Mouse (Mus musculus) lung, adult 2 months (tissue): Measurements from ENCODE around the gene Gosr2. TPM values are rescaled to one million over a fixed set of nuclear protein-coding genes. Genes with fewer than 3 reads are reported as not detected.
"Not testable (repeated sequence)": the region's sequence is repeated elsewhere in the genome, so short reads cannot be mapped to it uniquely, and the experiment has no call there.

Experiments
- DNase-seq: peaks from one replicate; pipeline ENCODE4 v3.0.0; 2022
- H3K4me1 ChIP-seq: fragments of 200-500 bp; 2 replicates; pipeline ENCODE4 v1.6.1; 2011; ENCODE audit warnings: low read length; ENCODE audit not compliant: control insufficient read depth, insufficient read depth
- H3K4me3 ChIP-seq: fragments of 200-500 bp; replicated peaks from 2 replicates; pipeline ENCODE3; 2011; ENCODE audit warnings: low read depth, mild to moderate bottlenecking, control low read depth, low read length; ENCODE audit errors: extremely low read depth
- CTCF ChIP-seq: fragments of 200-500 bp; IDR thresholded peaks from 2 replicates; pipeline ENCODE4 v1.5.1; 2011; ENCODE audit warnings: mild to moderate bottlenecking, low read length, control low read depth; ENCODE audit not compliant: insufficient read depth
- POLR2A ChIP-seq: fragments of 200-500 bp; IDR thresholded peaks from 2 replicates; pipeline ENCODE4 v1.6.1; 2011; ENCODE audit warnings: low read depth, mild to moderate bottlenecking, control low read depth, low read length, borderline replicate concordance; ENCODE audit errors: extremely low read depth
- WGBS: fragments of 180-500 bp; shearing (Covaris S2); methylation state at CpG from one replicate; pipeline ENCODE4 v1.1.7; 2018; 5-methylcytosine and 5-hydroxymethylcytosine counted together
- polyA plus RNA-seq: library from polyadenylated mRNA; depleted of rRNA; stranded (reverse); fragments of >200 nt; gene quantifications from 2 replicates; pipeline ENCODE4 v1.2.3, GENCODE M21; 2012

The Gosr2 gene
- polyA plus RNA-seq, 1 experiment, result 78.2 TPM

DNA sequence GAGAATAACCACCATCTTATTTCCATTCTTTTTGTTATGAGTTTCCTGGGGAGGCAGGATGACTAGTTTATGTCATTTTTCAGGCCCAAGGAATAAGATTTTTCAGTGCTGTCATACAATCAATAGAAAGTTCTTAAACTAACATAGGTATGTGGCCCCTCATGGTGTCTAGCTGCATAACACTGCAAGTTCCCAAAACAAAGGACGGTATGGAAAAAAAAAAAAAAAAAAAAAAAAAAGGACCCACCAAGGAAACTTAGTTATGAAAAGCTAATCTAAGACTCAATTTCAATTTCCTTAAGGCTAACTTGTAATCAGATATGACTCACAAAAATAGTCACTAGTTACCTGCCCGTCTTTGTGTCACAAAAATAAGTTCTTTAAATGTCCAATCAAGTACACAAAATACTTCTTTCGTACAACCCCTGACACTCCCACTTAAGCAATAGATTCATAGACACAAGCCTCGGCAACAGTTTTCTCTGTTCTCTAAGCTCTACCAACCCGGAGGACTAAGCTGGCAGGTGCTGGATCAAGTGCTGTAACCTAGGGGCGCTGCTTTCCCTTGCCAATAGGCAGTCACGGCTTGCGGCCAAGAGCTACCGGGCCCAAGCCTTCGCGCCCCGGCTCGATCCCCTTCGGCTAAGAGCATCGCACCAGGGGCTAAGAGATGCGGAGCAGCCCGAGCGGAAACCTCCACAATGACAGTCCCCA is 690 bp downstream of the Gosr2 start:
- peak overlapping the region; percentile 90 for H3K4me3 ChIP-seq
- WGBS, result 1% methylated on average over 18 of the region's 18 CpGs
- no peak for DNase-seq
- TF ChIP-seq CTCF (no peak), POLR2A (no peak)
- peaks cover 8% of the 10 kb centered on the region for H3K4me1 ChIP-seq

DNA sequence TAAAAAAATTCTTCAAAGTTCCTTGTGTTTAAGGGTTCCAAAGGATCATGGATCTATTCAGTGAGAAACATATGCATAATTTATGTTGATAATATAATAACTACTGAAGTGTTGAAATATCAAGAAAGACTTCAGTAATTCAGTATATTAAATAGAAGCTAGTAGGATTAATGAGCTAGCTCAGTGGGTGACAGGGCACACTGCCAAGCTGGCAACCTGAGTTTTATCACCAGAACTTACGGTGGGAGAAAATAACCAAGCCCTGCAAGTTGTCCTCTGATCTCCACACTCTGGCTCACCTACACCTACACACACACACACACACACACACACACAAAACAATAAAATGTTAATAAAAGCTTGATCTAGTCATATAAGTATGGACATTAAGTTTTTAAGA is 4.5 kb downstream of the Gosr2 start:
- no peak overlapping the region for H3K4me3 ChIP-seq
- H3K4me1 ChIP-seq, result peaks cover 10% of the 10 kb centered on the region
- 47% methylated on average over 1 of the region's 1 CpGs for WGBS
- no peak for DNase-seq
- TF ChIP-seq CTCF (no peak), POLR2A (no peak)

DNA sequence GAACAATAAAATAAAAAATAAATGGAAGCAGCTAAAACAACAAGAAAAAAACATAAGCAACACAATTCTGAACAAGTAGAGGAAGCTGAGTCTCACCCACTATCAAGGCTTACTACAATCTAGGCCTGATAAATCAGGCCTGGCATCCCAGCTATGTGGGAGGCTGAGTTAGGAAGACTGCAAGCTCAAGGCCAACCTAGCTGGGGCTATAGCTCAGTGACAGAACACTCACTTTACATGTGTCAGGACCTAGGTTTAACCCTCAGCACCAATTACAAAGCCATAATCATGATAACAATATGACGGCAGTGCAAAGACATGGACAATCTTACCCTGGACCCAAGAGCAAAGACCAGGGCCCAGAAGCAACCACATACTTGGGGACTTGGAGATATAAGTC is 6.7 kb downstream of the Gosr2 start:
- no peak for DNase-seq

DNA sequence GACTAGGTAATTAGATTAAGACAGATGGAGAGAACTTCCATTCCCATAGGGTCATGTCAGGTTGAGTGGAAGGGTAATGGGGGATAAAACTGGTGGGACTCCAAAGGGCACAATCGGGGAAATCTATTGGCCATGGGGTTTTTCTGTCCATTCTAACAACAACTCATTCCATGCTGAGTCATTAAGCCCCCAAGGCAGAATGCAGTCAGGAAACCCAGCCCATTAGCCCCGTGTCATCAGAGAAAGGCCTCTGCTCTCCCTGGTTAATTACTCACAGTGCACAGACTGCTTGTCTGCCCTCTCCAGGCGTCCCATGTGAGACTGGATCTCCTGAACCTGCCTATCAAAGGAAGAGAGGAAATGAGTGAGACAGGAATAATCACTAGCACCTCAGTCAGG is 8.7 kb downstream of the Gosr2 start:
- Histone ChIP-seq H3K4me1 (peaks cover 7% of the 10 kb centered on the region), H3K4me3 (no peak overlapping the region)
- DNase-seq, result no peak
- no peak for TF ChIP-seq POLR2A
- 46% methylated on average over 3 of the region's 3 CpGs for WGBS

More for the DNA sequence above, 6.7 kb downstream of the Gosr2 start:
- TF ChIP-seq CTCF, result no peak
- TF ChIP-seq POLR2A, result no peak
- Histone ChIP-seq H3K4me1 (peaks cover 10% of the 10 kb centered on the region), H3K4me3 (no peak overlapping the region)
- WGBS, result 84% methylated on average over 1 of the region's 1 CpGs

DNA sequence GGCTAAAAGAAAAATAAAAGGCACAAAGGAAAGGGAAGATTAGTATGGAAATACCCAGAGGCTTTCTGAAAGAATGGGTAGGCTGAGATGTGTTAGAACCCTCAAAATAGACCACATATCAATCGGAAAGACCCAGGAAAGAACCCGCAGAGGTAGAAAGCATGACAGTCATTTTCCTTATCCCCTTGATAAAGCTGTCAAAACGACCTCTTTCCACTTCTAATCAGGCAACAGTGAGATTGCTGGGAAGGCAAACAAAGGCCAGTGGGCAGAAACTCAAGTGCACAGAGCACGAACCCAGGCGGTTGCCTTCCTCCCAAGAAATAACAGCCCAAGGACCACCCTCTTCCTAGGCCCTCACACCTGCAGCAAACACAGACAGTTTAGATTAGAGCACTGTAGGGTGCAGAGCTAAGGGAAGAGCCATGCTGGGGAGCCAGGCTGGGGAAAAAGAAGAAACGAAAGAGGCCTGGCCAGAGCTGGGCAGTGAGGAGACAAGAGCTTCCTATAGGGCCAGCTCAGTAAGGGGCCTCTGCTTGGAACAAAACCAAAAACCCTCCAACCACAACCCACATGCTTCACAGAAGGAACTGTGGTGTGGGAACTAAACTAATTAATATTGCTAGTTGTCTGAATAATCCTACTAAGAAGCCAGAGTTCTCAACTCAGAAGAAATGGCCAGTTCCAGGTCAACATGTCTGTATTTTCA is 9.3 kb downstream of the Gosr2 start:
- H3K4me3 ChIP-seq, result no peak overlapping the region
- peaks cover 7% of the 10 kb centered on the region for H3K4me1 ChIP-seq
- 56% methylated on average over 6 of the region's 6 CpGs for WGBS
- DNase-seq, result no peak
- no peak for TF ChIP-seq CTCF
- no peak for TF ChIP-seq POLR2A

DNA sequence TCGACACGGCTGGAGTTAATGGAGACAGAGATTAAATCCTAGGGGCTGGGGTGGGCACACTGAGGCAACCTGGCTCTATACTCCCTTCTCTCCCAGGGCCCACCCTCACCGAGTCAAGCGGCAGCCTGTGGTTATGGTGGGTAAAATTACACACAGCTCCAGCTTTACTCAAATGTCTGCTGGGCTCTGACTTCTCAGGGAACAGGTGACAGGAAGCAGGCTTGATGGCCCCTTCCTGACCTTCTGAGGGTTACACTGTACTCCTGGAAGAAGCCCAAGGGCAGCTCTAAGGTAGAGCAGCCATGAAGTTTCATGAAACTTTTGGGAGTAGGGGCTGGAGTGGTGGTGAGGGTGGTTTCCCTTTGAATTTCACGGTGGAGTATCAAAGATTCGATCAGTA is 11.0 kb downstream of the Gosr2 start:
- TF ChIP-seq CTCF (no peak), POLR2A (no peak)
- DNase-seq, result no peak
- Histone ChIP-seq H3K4me1 (peaks cover 5% of the 10 kb centered on the region; the same call in 1 of the 2 replicates), H3K4me3 (no peak overlapping the region)
- 74% methylated on average over 6 of the region's 6 CpGs for WGBS

DNA sequence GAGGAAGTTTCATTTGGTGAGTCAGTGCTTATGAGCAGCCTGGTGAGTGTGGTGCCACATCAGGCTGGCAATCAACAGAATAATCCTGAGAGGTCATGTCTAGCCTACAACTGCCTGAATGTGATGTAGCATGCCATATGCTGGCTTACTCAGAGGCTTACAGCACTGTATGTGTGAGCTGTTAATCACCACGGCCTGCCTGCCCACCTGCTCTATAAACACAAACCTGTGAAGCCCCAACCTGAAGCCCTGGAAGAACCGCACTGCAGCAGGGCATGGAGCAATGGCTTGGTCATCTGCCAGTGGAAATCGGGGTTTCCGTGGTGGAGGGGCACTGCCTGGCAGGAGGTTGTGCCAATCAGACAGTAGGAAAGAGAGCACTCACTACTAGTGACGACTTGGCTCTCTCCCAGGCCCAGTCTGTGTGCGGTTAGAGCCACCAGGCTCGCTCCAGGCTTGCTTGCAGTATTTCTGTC is 12.4 kb downstream of the Gosr2 start:
- 75% methylated on average over 7 of the region's 7 CpGs for WGBS
- TF ChIP-seq POLR2A (no peak), CTCF (no peak)
- Histone ChIP-seq H3K4me3 (no peak overlapping the region), H3K4me1 (peaks cover under 1% of the 10 kb centered on the region; the same call in 1 of the 2 replicates)
- no peak for DNase-seq

DNA sequence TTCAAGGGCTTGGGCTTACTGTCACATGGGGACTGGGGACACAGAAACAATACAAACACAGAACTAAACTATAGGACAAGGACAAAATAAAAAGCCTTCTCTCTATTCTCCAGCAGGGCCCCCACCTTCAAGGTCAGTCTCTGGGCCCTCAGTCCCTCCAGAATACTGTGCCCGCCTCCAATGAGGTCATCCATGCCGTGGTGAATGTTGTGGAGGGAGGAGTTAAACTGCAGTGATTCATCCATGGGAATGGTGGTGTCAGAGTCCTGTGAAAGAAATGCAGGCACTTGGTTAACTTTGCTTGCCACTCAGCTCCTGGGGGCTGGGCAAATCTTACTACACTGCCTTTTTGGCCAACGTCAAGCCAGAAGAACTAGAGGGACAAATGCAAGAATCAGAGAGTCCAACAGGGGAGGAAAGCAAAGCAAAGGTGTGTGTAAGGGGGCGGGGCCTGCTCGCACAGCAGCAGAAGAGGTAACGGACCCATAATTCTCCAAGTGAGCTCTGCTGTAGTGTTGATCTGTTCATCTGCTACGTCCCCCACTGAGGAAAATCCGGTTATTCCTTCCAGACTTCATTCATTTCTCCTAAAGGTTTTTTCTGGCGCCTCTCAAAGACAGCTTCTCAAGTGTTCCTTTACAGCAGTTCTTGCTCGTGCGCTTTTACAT is 13.9 kb downstream of the Gosr2 start:
- Histone ChIP-seq H3K4me3 (no peak overlapping the region), H3K4me1 (no peaks in the 10 kb centered on the region)
- 77% methylated on average over 11 of the region's 11 CpGs for WGBS
- DNase-seq, result no peak
- TF ChIP-seq CTCF (no peak), POLR2A (no peak)

DNA sequence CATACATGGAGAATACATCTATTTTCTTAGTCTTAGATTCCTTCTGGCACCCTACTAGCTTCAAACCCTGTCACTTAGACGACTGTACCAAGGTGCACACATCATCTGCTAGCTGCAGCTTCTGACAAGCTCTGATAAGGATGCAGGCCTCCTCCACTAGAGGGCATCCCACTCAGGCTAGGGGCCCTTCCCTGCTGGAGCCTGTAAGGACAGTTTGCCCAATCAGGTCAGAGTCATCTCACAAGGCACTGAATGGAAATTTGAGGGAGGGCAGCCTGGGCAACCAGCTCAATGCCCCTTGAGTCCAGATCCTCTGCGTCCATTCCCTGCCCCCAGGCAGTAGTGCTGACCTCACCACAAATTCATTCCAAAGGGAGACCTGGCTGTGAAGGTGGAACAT is 20.7 kb downstream of the Gosr2 start:
- peak; percentile 59 for TF ChIP-seq CTCF
- not testable (repeated sequence) for H3K4me1 ChIP-seq, H3K4me3 ChIP-seq
- 48% methylated on average over 2 of the region's 2 CpGs for WGBS
- peak; percentile 23 for DNase-seq
